Mouse (Mus musculus) ES-Bruce4 (cell line): ENCODE measurements around the gene Anxa9. TPM values are rescaled to one million over a fixed set of nuclear protein-coding genes. Genes with fewer than 3 reads are reported as not detected.

ENCODE experiments used
- H3K27ac ChIP-seq: 2 replicates; pipeline ENCODE4 v1.5.1; 2012; ENCODE audit warnings: low read length, inconsistent platforms; ENCODE audit not compliant: insufficient read depth
- H3K27me3 ChIP-seq: 2 replicates; pipeline ENCODE4 v1.6.1; 2012; ENCODE audit warnings: mild to moderate bottlenecking, low read length, inconsistent platforms; ENCODE audit not compliant: control insufficient read depth, poor library complexity, insufficient read depth, severe bottlenecking
- H3K36me3 ChIP-seq: 2 replicates; pipeline ENCODE4 v1.6.1; 2012; ENCODE audit warnings: inconsistent platforms, mild to moderate bottlenecking, low read length, moderate library complexity; ENCODE audit not compliant: control insufficient read depth, poor library complexity, insufficient read depth, severe bottlenecking
- H3K4me1 ChIP-seq: one replicate; pipeline ENCODE4 v1.8.1; 2011; ENCODE audit warnings: low read length; ENCODE audit not compliant: control insufficient read depth, insufficient read depth
- H3K4me3 ChIP-seq: 2 replicates; pipeline ENCODE4 v1.5.1; 2011; ENCODE audit warnings: low read depth, mild to moderate bottlenecking, low read length
- H3K9ac ChIP-seq: 2 replicates; pipeline ENCODE4 v1.6.1; 2012; ENCODE audit warnings: low read depth, mild to moderate bottlenecking, inconsistent platforms; ENCODE audit not compliant: poor library complexity, severe bottlenecking
- H3K9me3 ChIP-seq: replicated peaks from 2 replicates; pipeline ENCODE4 v1.6.1; 2012; ENCODE audit warnings: mild to moderate bottlenecking, low read length, inconsistent platforms; ENCODE audit not compliant: control insufficient read depth, poor library complexity, insufficient read depth, severe bottlenecking
- CTCF ChIP-seq: IDR thresholded peaks from one replicate; pipeline ENCODE4 v1.8.1; 2011; ENCODE audit warnings: low read depth, low read length
- EP300 ChIP-seq: IDR thresholded peaks from 2 replicates; pipeline ENCODE4 v1.6.1; 2011; ENCODE audit warnings: low read depth, low read length; ENCODE audit not compliant: insufficient read depth
- POLR2A ChIP-seq: IDR thresholded peaks from one replicate; pipeline ENCODE4 v1.8.1; 2011; ENCODE audit warnings: low read length; ENCODE audit not compliant: insufficient read depth
- polyA plus RNA-seq: library from polyadenylated mRNA; stranded (reverse); fragments of >200 nt; gene quantifications from 2 replicates; pipeline ENCODE4 v1.2.4, GENCODE M21; 2011; ENCODE audit warnings: low read depth; ENCODE audit not compliant: missing spikeins, insufficient read depth, insufficient read length

The Anxa9 gene
- polyA plus RNA-seq, 1 experiment = 1.9 TPM

GRCm38 (mm10) chr3:95247660-95248336 is 59.2 kb downstream of the Anxa9 start:
- no peak overlapping the region for H3K27ac ChIP-seq
- no peaks in the 10 kb centered on the region for H3K27me3 ChIP-seq
- TF ChIP-seq CTCF (no peak), POLR2A (no peak)
- no peak overlapping the region for H3K4me3 ChIP-seq
- no peaks in the 10 kb centered on the region for H3K4me1 ChIP-seq
- H3K9ac ChIP-seq = no peak overlapping the region
- no peaks in the 10 kb centered on the region for H3K9me3 ChIP-seq
- no peaks in the 10 kb centered on the region for H3K36me3 ChIP-seq

DNA sequence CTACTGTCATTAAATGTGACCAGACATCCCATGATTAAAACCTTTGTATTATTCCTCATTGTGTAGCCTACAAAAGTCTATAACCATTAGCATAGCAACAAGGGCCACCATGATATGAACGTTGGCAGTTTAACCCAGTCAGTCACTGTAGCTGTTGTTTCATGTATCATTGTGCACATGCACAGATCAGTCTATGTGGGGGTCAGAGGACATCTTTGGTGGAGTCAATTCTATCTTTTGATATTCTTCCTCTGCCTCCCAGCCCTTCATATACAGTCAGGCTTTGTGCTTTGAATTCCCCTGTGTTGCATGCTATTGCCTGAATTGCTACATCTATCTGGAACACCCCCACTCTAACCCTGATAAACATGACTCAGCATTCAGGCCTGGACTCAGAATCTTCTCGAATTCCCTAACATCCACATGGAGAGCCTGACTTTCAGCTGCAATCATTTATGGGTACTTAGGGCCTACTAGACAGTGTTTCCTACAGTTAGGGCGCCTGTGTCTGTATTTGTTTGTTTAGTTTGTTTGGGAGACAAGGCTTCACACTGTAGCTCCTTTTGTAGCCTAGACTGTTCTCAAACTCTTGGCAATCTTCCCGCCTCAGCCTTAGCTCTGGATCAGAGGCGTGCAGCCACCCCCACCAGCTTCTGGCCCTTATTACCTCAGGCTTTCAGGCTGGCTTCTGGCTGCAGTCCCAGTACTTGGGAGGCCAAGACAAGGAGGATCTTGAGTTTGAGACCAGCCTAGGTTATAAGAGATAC is 60.3 kb downstream of the Anxa9 start:
- peaks cover under 1% of the 10 kb centered on the region for H3K4me1 ChIP-seq
- H3K27ac ChIP-seq = no peak overlapping the region
- no peaks in the 10 kb centered on the region for H3K9me3 ChIP-seq
- TF ChIP-seq EP300 = no peak
- no peaks in the 10 kb centered on the region for H3K27me3 ChIP-seq
- no peak overlapping the region for H3K9ac ChIP-seq
- no peak overlapping the region for H3K4me3 ChIP-seq
- H3K36me3 ChIP-seq = no peaks in the 10 kb centered on the region

Other genes starting within 250 kb of the Anxa9 start
- 53.9 and 63.5 TPM in 2 replicates for gene Pip5k1a, start 200.2 kb downstream of the Anxa9 start, polyA plus RNA-seq
- gene Vps72, start 196.2 kb downstream of the Anxa9 start, polyA plus RNA-seq = 78.0 and 83.5 TPM in 2 replicates
- gene Tmod4, start 182.7 kb downstream of the Anxa9 start, polyA plus RNA-seq = 0.90 TPM in 1 of 2 replicates, not detected in the other
- gene Scnm1, start 173.2 kb downstream of the Anxa9 start, polyA plus RNA-seq = 48.5 and 52.1 TPM in 2 replicates
- 4.0 and 5.7 TPM in 2 replicates for gene Lysmd1, start 173.1 kb downstream of the Anxa9 start, polyA plus RNA-seq
- not detected in 2 replicates for gene Tnfaip8l2, start 164.8 kb downstream of the Anxa9 start, polyA plus RNA-seq
- 13.3 and 18.8 TPM in 2 replicates for gene Sema6c, start 146.7 kb downstream of the Anxa9 start, polyA plus RNA-seq
- 39.8 and 49.0 TPM in 2 replicates for gene Gabpb2, start 89.3 kb downstream of the Anxa9 start, polyA plus RNA-seq
- 57.4 and 65.6 TPM in 2 replicates for gene Cdc42se1, start 78.4 kb downstream of the Anxa9 start, polyA plus RNA-seq
- gene Mllt11, start 75.0 kb downstream of the Anxa9 start, polyA plus RNA-seq = 13.1 and 15.5 TPM in 2 replicates
- 1.2 and 2.1 TPM in 2 replicates for gene Gm128, start 65.6 kb downstream of the Anxa9 start, polyA plus RNA-seq
- gene Bnipl, start 56.0 kb downstream of the Anxa9 start, polyA plus RNA-seq = 4.1 and 4.8 TPM in 2 replicates
- gene Mindy1, start 25.8 kb downstream of the Anxa9 start, polyA plus RNA-seq = 43.6 and 48.0 TPM in 2 replicates
- 42.9 and 43.9 TPM in 2 replicates for gene Prune1, start 25.1 kb downstream of the Anxa9 start, polyA plus RNA-seq
- 99.9 and 103 TPM in 2 replicates for gene Cers2, start 7.6 kb upstream of the Anxa9 start, polyA plus RNA-seq
- 67.9 and 73.3 TPM in 2 replicates for gene Setdb1, start 50.0 kb upstream of the Anxa9 start, polyA plus RNA-seq
- gene 4930558C23Rik, start 95.7 kb upstream of the Anxa9 start, polyA plus RNA-seq = 0.84 and 2.2 TPM in 2 replicates
- gene Arnt, start 127.2 kb upstream of the Anxa9 start, polyA plus RNA-seq = 70.9 and 75.5 TPM in 2 replicates
- gene Ctsk, start 192.1 kb upstream of the Anxa9 start, polyA plus RNA-seq = not detected in 2 replicates
- gene Ctss, start 219.6 kb upstream of the Anxa9 start, polyA plus RNA-seq = not detected in 2 replicates